8 mouse cellular contexts compared by ENCODE assay signal in the genomic region with DNA sequence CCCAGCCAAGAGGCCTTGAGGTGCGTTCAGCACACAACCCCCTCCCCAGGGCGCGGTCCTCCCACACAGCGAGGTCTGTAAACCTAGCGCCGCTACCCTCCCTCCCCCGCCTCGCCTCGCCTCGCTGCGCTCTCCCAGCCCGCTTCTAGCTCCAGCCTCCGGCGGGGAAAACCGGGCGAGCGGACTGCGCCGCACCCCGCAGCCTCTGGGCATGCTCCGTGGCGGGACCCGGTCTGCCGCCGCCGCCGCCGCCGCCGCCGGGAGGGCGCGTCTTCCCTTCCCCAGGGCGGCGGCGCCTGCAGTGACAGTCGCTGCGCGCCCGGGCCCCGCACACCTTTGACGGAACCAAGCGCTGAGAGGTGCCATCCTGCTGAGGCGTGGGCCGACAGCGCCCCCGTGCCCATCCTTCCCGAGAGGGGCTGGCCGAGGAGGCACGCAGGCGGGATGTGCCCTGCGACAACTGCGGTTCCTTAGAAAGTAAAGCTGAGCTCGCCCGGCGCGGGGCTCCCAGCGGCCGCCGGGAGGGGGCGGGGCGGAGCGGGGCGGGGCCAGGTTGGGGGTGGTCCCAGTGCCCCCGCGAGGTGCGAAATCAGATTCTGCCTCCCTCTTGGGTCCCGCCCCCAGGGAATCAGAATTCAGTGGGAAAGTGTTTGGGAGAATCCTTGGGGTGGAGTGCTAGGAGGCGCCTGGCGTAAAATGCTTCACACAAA.
DNase-seq lines count a peak whose midpoint lies in the region; ATAC-seq lines count a peak whose summit lies in the region.

No protein-coding gene starts in this region.

- H3K9me3 ChIP-seq in embryonic facial prominence, embryonic 14.5 days (ENCODE audit: control insufficient read depth, low read length) = no peaks in the 10 kb centered on the region
- H3K9me3 ChIP-seq in limb, embryonic 10.5 days (replicated peaks) = no peaks in the 10 kb centered on the region
- no peaks in the 10 kb centered on the region for H3K9me3 ChIP-seq in midbrain, embryonic 10.5 days (replicated peaks)

- peak overlapping the region; percentile 99 for H3K4me2 ChIP-seq in embryonic facial prominence, embryonic 14.5 days (ENCODE audit: low read depth, low read length)

- H3K4me1 ChIP-seq in embryonic facial prominence, embryonic 14.5 days (ENCODE audit: control insufficient read depth, insufficient read depth, low read length) = peaks cover 28% of the 10 kb centered on the region
- peaks cover 65% of the 10 kb centered on the region for H3K4me1 ChIP-seq in limb, embryonic 10.5 days
- H3K4me1 ChIP-seq in midbrain, embryonic 10.5 days = peaks cover 52% of the 10 kb centered on the region

- peak overlapping the region; percentile 89 for H3K27ac ChIP-seq in embryonic facial prominence, embryonic 14.5 days (replicated peaks; ENCODE audit: low read depth, low read length)
- peak overlapping the region; percentile 94 for H3K27ac ChIP-seq in limb, embryonic 10.5 days
- peak overlapping the region; percentile 89 for H3K27ac ChIP-seq in midbrain, embryonic 10.5 days (replicated peaks)

- peak; percentile 33 to 58 for DNase-seq in adrenal gland, postnatal 4 days (ENCODE audit: low spot score in 2 of 2)
- peak; percentile 94 for DNase-seq in embryonic facial prominence, embryonic 14.5 days (ENCODE audit: low spot score)
- peak; percentile 85 to 86 for DNase-seq in heart, adult 18-20 months
- peak; percentile 84 for DNase-seq in kidney, adult 11 months
- peak; percentile 90 for DNase-seq in limb, embryonic 10.5 days (ENCODE audit: low spot score)
- DNase-seq in midbrain, embryonic 10.5 days (ENCODE audit: low spot score) = peak; percentile 91
- peak; percentile 13 to 24 for DNase-seq in spleen, adult 18-20 months
- no peak for DNase-seq in T-cell, adult 2 months (ENCODE audit: low spot score)

- no peaks in the 10 kb centered on the region; the same call in 1 of the 2 replicates for H3K27me3 ChIP-seq in embryonic facial prominence, embryonic 14.5 days (replicated peaks; ENCODE audit: control insufficient read depth, insufficient read depth, low read length)
- no peaks in the 10 kb centered on the region for H3K27me3 ChIP-seq in limb, embryonic 10.5 days (ENCODE audit: low read depth, poor library complexity, severe bottlenecking)
- H3K27me3 ChIP-seq in midbrain, embryonic 10.5 days (ENCODE audit: low read depth, poor library complexity, severe bottlenecking) = peaks cover 22% of the 10 kb centered on the region

- H3K9ac ChIP-seq in embryonic facial prominence, embryonic 14.5 days (ENCODE audit: low read depth, low read length) = peak overlapping the region; percentile 80

- peak overlapping the region; percentile 80 for H3K4me3 ChIP-seq in embryonic facial prominence, embryonic 14.5 days (ENCODE audit: low read depth, low read length)
- peak overlapping the region; percentile 86 for H3K4me3 ChIP-seq in limb, embryonic 10.5 days
- peak overlapping the region; percentile 80 for H3K4me3 ChIP-seq in midbrain, embryonic 10.5 days

- WGBS in embryonic facial prominence, embryonic 14.5 days = under 1% methylated on average over 17 of the region's 70 CpGs
- under 1% methylated on average over 70 of the region's 70 CpGs for WGBS in limb, embryonic 10.5 days
- under 1% methylated on average over 63 of the region's 70 CpGs for WGBS in midbrain, embryonic 10.5 days

- ATAC-seq in embryonic facial prominence, embryonic 14.5 days (ENCODE audit: low read depth) = peak; percentile 84

- no peaks in the 10 kb centered on the region for H3K36me3 ChIP-seq in embryonic facial prominence, embryonic 14.5 days (ENCODE audit: control insufficient read depth, insufficient read depth, low read length)
- 0 out of 2 replicates have a peak, but pooled peaks cover 4% of the 10 kb centered on the region for H3K36me3 ChIP-seq in limb, embryonic 10.5 days
- H3K36me3 ChIP-seq in midbrain, embryonic 10.5 days = 0 out of 2 replicates have a peak, but pooled peaks cover 3% of the 10 kb centered on the region
